Mouse (Mus musculus) left cerebral cortex, postnatal 25 days (tissue): Measurements from ENCODE around the gene Sez6l. TPM values are rescaled to one million over a fixed set of nuclear protein-coding genes. Genes with fewer than 3 reads are reported as not detected.

ENCODE experiments used
- DNase-seq, 2 experiments: peaks; one replicate each; pipeline ENCODE4 v3.0.0; 2022; ENCODE audit warnings: low spot score in 2 of 2, mixed read lengths in 1 of 2
- intact Hi-C: fragments of 180-260 bp; cut with DNase I; formaldehyde crosslinking; loops from one replicate; pipeline ENCODE4 v1.15.1; 2025
- total RNA-seq, 2 experiments: library from RNA; stranded (reverse); gene quantifications; 2 replicates each; pipeline ENCODE4 v1.2.3; 2021

Sez6l gene
- total RNA-seq, 2 experiments from 2014 or later = 153 to 166 TPM

GRCm38 (mm10) chr5:112518773-112519172 lies 58.2 kb downstream of the Sez6l start:
- DNase-seq = peak; percentile 23 to 47

GRCm38 (mm10) chr5:112517454-112517853 lies 59.5 kb downstream of the Sez6l start:
- intact Hi-C loops = no loop called here

More at GRCm38 (mm10) chr5:112518773-112519172, 58.2 kb downstream of the Sez6l start:
- intact Hi-C loops = no loop called here

GRCm38 (mm10) chr5:112516527-112516926 lies 60.5 kb downstream of the Sez6l start:
- intact Hi-C loops = no loop called here
- no peak for DNase-seq

More at GRCm38 (mm10) chr5:112517454-112517853, 59.5 kb downstream of the Sez6l start:
- DNase-seq = peak in 1 of 2 experiments; percentile 65

GRCm38 (mm10) chr5:112510351-112510750 lies 66.6 kb downstream of the Sez6l start:
- intact Hi-C loops = no loop called here
- peak; percentile 55 to 82 for DNase-seq

GRCm38 (mm10) chr5:112509916-112510315 lies 67.1 kb downstream of the Sez6l start:
- intact Hi-C loops = no loop called here
- no peak for DNase-seq

- DNase-seq = peak in 1 of 2 experiments; percentile 58
- intact Hi-C loops = no loop called here
Observed at GRCm38 (mm10) chr5:112505595-112505994, 71.4 kb downstream of the Sez6l start.

GRCm38 (mm10) chr5:112501384-112501783 lies 75.6 kb downstream of the Sez6l start:
- no peak for DNase-seq
- intact Hi-C loops = no loop called here

GRCm38 (mm10) chr5:112499918-112500682 lies 76.9 kb downstream of the Sez6l start:
- intact Hi-C loops = no loop called here
- DNase-seq = no peak

GRCm38 (mm10) chr5:112498921-112499917 lies 77.8 kb downstream of the Sez6l start:
- intact Hi-C loops = no loop called here
- peak in 1 of 2 experiments; percentile 69 for DNase-seq

GRCm38 (mm10) chr5:112496753-112497369 lies 80.1 kb downstream of the Sez6l start:
- intact Hi-C loops = no loop called here
- peak in 1 of 2 experiments; percentile 51 for DNase-seq

GRCm38 (mm10) chr5:112493492-112493891 lies 83.5 kb downstream of the Sez6l start:
- intact Hi-C loops = no loop called here
- DNase-seq = peak; percentile 47 to 79

GRCm38 (mm10) chr5:112491489-112491888 lies 85.5 kb downstream of the Sez6l start:
- intact Hi-C loops = no loop called here
- no peak for DNase-seq

- intact Hi-C loops = no loop called here
- no peak for DNase-seq
Observed at GRCm38 (mm10) chr5:112488101-112488776, 88.7 kb downstream of the Sez6l start.

- no peak for DNase-seq
- intact Hi-C loops = no loop called here
Observed at GRCm38 (mm10) chr5:112487504-112487903, 89.5 kb downstream of the Sez6l start.

- intact Hi-C loops = no loop called here
- DNase-seq = no peak
Observed at GRCm38 (mm10) chr5:112486415-112486814, 90.6 kb downstream of the Sez6l start.

- intact Hi-C loops = no loop called here
- DNase-seq = no peak
Observed at GRCm38 (mm10) chr5:112484924-112485715, 91.9 kb downstream of the Sez6l start.

GRCm38 (mm10) chr5:112483030-112483429 lies 94.0 kb downstream of the Sez6l start:
- intact Hi-C loops = no loop called here

GRCm38 (mm10) chr5:112482551-112482950 lies 94.4 kb downstream of the Sez6l start:
- DNase-seq = no peak
- intact Hi-C loops = no loop called here

More at GRCm38 (mm10) chr5:112483030-112483429, 94.0 kb downstream of the Sez6l start:
- DNase-seq = no peak
